Comparison of ENCODE assay signal across 20 mouse cellular contexts in genomic region chr14:107849688-107850087, GRCm38 (mm10).
A peak's percentile ranks its signal among the peaks of the same experiment; 100 is the strongest.
DNase-seq lines count a peak whose midpoint lies in the region; ATAC-seq and TF ChIP-seq lines count a peak whose summit lies in the region.
"Had no signal": no experiment of that assay in that cellular context is flagged by ENCODE, and none has a peak within 500 bp of the region (broad histone marks: within the 10 kb centered on the region; RNA-seq: fewer than 3 reads in every experiment).

No protein-coding gene starts in this region.

- peak; percentile 38; the same call in 1 of the 2 replicates for ATAC-seq in hindbrain, embryonic 12.5 days (ENCODE audit: low FRiP score)
- no peak for ATAC-seq in hindbrain, postnatal 0 days
- ATAC-seq: intestine, embryonic 15.5 days; lung, postnatal 0 days had no signal

- no peaks in the 10 kb centered on the region for H3K9me3 ChIP-seq in hindbrain, embryonic 12.5 days (replicated peaks)
- H3K9me3 ChIP-seq in hindbrain, postnatal 0 days (ENCODE audit: low read length): no peaks in the 10 kb centered on the region
- H3K9me3 ChIP-seq in ES-E14 (ENCODE audit: control insufficient read depth, insufficient read depth, low read depth, low read length): no peaks in the 10 kb centered on the region
- H3K9me3 ChIP-seq: heart, embryonic 15.5 days; intestine, embryonic 15.5 days; midbrain, embryonic 12.5 days had no signal

- 80% methylated on average over 7 of the region's 7 CpGs for WGBS in hindbrain, embryonic 12.5 days
- WGBS in hindbrain, postnatal 0 days: 64% methylated on average over 7 of the region's 7 CpGs

- DNase-seq in hindbrain, postnatal 0 days (ENCODE audit: low spot score): no peak
- peak; percentile 8 for DNase-seq in retina, postnatal 1 day
- no peak for DNase-seq in retina, embryonic 14.5 days (ENCODE audit: low spot score)
- DNase-seq in ES-E14 (ENCODE audit: low read depth, low spot score): peak; percentile 6
- DNase-seq in ZHBTc4 (ENCODE audit: low read depth, low spot score): peak; percentile 68
- no peak for DNase-seq in embryo, embryonic 11 days
- DNase-seq: adrenal gland, postnatal 10 days; cerebellum, adult 11 months; gastrocnemius, postnatal 14 days; heart, adult 2 months; kidney, adult 9 months; kidney, postnatal 4 days; thymus, postnatal 25 days had no signal

- H3K36me3 ChIP-seq in hindbrain, embryonic 12.5 days: no peaks in the 10 kb centered on the region
- no peaks in the 10 kb centered on the region for H3K36me3 ChIP-seq in hindbrain, postnatal 0 days (ENCODE audit: insufficient read depth, low read length)
- H3K36me3 ChIP-seq in ES-E14 (ENCODE audit: control insufficient read depth, insufficient read depth, low read length, poor library complexity, severe bottlenecking): no peaks in the 10 kb centered on the region
- H3K36me3 ChIP-seq: heart, embryonic 15.5 days; intestine, embryonic 15.5 days; midbrain, embryonic 12.5 days had no signal

- H3K4me2 ChIP-seq in hindbrain, embryonic 12.5 days (replicated peaks): no peak overlapping the region
- no peak overlapping the region for H3K4me2 ChIP-seq in hindbrain, postnatal 0 days (ENCODE audit: low read depth, low read length)
- H3K4me2 ChIP-seq: heart, embryonic 15.5 days; intestine, embryonic 15.5 days; midbrain, embryonic 12.5 days had no signal

- H3K27me3 ChIP-seq in hindbrain, embryonic 12.5 days: no peaks in the 10 kb centered on the region
- no peaks in the 10 kb centered on the region for H3K27me3 ChIP-seq in hindbrain, postnatal 0 days (ENCODE audit: insufficient read depth, low read length)
- H3K27me3 ChIP-seq: heart, embryonic 15.5 days; intestine, embryonic 15.5 days; midbrain, embryonic 12.5 days had no signal

- in situ Hi-C loops in ES-E14 (cut with MboI; ENCODE audit: low sequenced_read_pairs in 2 of 2, unreplicated experiment in 2 of 2): no loop called here

- no peak overlapping the region for H3K4me3 ChIP-seq in hindbrain, embryonic 12.5 days
- H3K4me3 ChIP-seq in hindbrain, postnatal 0 days (ENCODE audit: low read length): no peak overlapping the region
- no peak overlapping the region for H3K4me3 ChIP-seq in ES-E14 (ENCODE audit: insufficient read depth in 1 of 2, low read depth in 1 of 2, low read length in 2 of 2, poor library complexity in 1 of 2, severe bottlenecking in 1 of 2)
- H3K4me3 ChIP-seq: heart, adult 2 months; heart, embryonic 15.5 days; intestine, embryonic 15.5 days; midbrain, embryonic 12.5 days; myocyte had no signal

- H3K27ac ChIP-seq in hindbrain, embryonic 12.5 days: no peak overlapping the region
- no peak overlapping the region for H3K27ac ChIP-seq in hindbrain, postnatal 0 days
- H3K27ac ChIP-seq in ES-E14 (ENCODE audit: insufficient read depth, low read depth, low read length, poor library complexity, severe bottlenecking): no peak overlapping the region
- H3K27ac ChIP-seq: heart, adult 2 months; heart, embryonic 15.5 days; intestine, embryonic 15.5 days; liver, embryonic 14.5 days; midbrain, embryonic 12.5 days had no signal

- no peak overlapping the region for H3K9ac ChIP-seq in hindbrain, embryonic 12.5 days
- H3K9ac ChIP-seq in hindbrain, postnatal 0 days (replicated peaks; ENCODE audit: low read length): no peak overlapping the region
- no peak overlapping the region for H3K9ac ChIP-seq in ES-E14 (ENCODE audit: insufficient read depth, low read depth, low read length, poor library complexity, severe bottlenecking)
- H3K9ac ChIP-seq: heart, embryonic 15.5 days; intestine, embryonic 15.5 days; liver, embryonic 14.5 days; midbrain, embryonic 12.5 days had no signal

- no peaks in the 10 kb centered on the region for H3K4me1 ChIP-seq in hindbrain, embryonic 12.5 days
- H3K4me1 ChIP-seq in hindbrain, postnatal 0 days (ENCODE audit: insufficient read depth, low read length): no peaks in the 10 kb centered on the region
- no peaks in the 10 kb centered on the region for H3K4me1 ChIP-seq in ES-E14 (ENCODE audit: control insufficient read depth in 2 of 2, insufficient read depth in 2 of 2, low read length in 2 of 2, poor library complexity in 1 of 2)
- H3K4me1 ChIP-seq: heart, embryonic 15.5 days; intestine, embryonic 15.5 days; midbrain, embryonic 12.5 days had no signal

- no peak for TF ChIP-seq CTCF in hindbrain, postnatal 0 days (IDR thresholded peaks at IDR 0.05; ENCODE audit: low read depth)

TF ChIP-seq in ES-E14, 5 proteins besides CTCF, POLR2A, EP300 and RAD21:
- no peak for TF ChIP-seq MAFK (IDR thresholded peaks at IDR 0.05; ENCODE audit: insufficient read depth, low read depth, low read length)
- TF ChIP-seq HCFC1 (IDR thresholded peaks at IDR 0.05; ENCODE audit: borderline replicate concordance, insufficient read depth, low read length): no peak
- no peak for TF ChIP-seq ZNF384 (IDR thresholded peaks at IDR 0.05; ENCODE audit: low read depth, low read length)
- TF ChIP-seq CHD2 (IDR thresholded peaks at IDR 0.05; ENCODE audit: low read depth, low read length): no peak
- no peak for TF ChIP-seq ZC3H11A (IDR thresholded peaks at IDR 0.05; ENCODE audit: borderline replicate concordance, low read depth, low read length)

Comparison
In these comparisons a context has a peak if more than half of its experiments do, and no peak if none do; other contexts are left out.
1. DNase-seq: peak in retina, postnatal 1 day (single experiment), ES-E14 (single experiment) and ZHBTc4 (single experiment); none in hindbrain, postnatal 0 days (single experiment), retina, embryonic 14.5 days (single experiment) and embryo, embryonic 11 days (single experiment).